Mouse (Mus musculus) frontal cortex, postnatal 10 days (tissue): ENCODE data around the gene Serp2.

Experiments used
- DNase-seq, 2 experiments: peaks; one replicate each; pipeline ENCODE4 v3.0.0; 2022; ENCODE audit warnings: low spot score in 2 of 2, mixed read lengths in 1 of 2

Gene Serp2

GRCm38 (mm10) chr14:76497187-76497586 lies 59.5 kb downstream of the Serp2 start:
- no peak for DNase-seq

- DNase-seq, result no peak
These were observed 61.7 kb downstream of the Serp2 start for GRCm38 (mm10) chr14:76495022-76495421.

GRCm38 (mm10) chr14:76489128-76489527 lies 67.6 kb downstream of the Serp2 start:
- DNase-seq, result no peak

- DNase-seq, result no peak
These were observed 68.3 kb downstream of the Serp2 start for GRCm38 (mm10) chr14:76488101-76489044.

GRCm38 (mm10) chr14:76487609-76488008 lies 69.1 kb downstream of the Serp2 start:
- no peak for DNase-seq

- DNase-seq, result no peak
These were observed 73.0 kb downstream of the Serp2 start for GRCm38 (mm10) chr14:76483701-76484100.
